Mouse (Mus musculus): ENCODE results near the gene Megf6.

Gene Megf6

DNA sequence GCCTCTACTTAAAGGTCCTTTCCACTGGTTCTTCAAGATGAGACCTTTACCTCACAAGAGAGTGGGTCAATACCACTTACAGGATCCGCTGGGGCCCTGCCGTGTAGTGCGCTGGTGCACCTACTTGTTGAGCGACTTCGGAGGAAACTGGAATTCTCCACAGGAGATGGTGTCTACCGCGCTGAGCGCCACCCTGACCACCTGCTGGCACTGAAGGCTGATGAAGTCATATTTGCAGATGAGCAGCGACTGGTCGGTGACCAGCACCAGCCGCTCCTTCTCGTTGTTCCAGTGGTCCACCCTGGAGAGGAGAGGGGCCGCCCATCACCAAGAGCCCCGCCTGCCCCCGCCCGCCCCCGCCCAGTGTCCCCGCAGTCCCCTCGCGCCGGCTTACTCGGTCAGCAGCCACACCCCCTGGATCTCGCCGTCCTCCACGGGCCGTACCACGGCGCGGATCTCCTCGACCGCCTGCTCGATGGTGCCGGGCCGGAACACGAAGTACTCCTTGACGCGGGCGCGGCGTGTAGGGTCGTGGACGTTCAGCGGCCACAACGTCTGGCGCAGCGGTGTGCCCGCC lies 10.5 kb upstream of the Megf6 start:
- DNase-seq (ENCODE audit: low spot score): no peak

DNA sequence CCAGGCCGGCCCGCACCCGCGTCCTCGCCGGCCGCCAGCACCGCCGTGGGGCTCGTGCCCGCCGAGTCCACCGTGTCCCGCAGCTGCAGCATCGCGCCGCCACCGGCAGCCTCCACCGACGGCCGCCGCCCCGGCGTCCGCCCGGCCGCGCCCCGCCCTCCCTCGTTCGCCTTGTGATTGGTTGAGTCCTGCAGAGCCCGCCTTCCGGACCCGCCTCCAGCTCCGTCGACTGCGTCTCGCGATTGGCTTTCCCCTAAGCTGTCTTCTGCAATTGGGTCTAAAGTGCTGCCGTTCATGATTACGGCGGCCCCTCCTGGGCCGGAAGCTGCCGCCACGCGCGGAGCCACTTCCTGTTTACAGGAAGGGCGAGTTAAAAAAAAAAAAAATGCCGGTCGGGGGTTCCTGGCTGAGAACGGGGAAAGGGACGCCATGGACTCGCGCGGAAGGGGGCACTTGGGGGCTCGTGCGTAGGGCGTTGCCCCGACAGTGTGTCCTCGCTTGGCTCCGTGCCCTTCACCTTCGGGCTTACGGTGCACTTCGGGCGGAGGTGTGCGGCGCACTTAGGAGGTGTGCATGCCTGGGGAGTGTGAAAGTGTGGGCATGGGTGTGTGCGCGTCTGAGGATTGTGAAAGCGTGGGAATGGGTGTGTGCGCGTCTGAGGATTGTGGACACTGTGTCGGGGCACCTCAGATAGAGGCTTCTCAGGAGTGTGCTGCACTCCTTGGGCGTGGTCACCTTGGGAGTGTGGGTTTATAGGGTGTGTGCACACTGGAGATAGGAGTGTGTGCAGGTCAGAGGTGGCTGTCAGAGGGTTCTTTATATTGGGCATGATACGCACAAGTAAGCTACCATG lies 9.8 kb upstream of the Megf6 start, which contains the start of gene Tprgl:
TSS of gene Tprgl (minus strand) at position 129 of the 853 bp plus-strand sequence.
- peak; percentile 97 for DNase-seq (ENCODE audit: low spot score)

DNA sequence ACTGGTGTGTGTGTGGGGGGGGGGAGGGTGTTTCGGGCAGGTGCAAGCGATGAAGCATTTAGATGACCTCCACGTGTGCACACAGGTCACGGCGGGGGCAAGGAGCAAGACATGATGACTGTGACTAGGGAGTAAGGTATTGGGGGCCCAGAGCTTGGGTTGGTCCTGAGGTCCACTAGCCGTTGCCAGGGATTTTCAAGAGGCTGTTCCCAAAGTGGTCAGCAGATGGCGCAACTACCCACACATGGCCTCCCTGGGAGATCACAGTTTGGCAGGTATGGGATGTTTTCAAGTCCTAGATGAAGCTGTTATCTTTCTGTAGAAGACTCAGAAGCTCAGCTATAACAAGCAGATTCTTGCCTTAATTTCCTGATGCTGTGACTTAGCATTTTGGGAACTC lies 7.2 kb upstream of the Megf6 start:
- DNase-seq (ENCODE audit: low spot score): peak; percentile 62

DNA sequence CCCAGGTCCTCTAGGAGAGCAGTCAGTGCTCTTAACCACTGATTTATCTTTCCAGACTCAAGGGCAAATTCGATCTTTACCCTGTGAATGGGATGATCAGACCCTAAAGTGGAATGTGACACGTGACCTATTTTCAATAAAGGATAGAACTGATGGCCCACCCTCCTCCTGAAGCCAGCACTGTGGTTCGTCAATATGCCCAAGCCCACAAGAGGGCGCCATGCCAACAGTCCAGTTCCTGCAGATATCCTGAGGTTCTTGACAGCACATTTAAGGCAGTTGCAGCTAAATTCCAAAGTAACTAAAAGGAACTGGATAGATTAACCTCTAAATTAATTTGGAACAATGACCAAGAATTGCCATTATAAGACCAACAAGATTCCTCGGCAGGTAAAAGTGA lies 3.5 kb upstream of the Megf6 start:
- peak; percentile 67 for DNase-seq (ENCODE audit: low spot score)

DNA sequence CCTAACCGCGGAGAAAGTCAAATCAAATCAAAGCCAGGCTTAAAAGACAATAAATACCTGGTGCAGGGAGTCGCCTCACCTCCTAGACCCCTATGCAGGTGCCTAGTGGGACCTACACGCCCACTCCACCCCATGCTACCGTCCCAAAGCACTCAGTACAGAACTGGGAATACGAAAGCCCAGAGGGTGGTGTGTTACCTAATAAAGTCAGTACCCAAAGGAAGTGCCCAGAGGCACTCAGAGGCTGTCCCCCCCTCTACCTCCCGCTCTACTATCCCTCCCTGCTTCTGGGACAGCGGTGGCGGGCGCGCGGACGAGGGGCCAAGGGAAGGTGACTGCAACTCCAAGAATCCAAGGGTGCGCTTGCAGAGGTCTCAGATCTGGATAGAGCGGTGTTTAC lies 509 bp upstream of the Megf6 start:
- DNase-seq (ENCODE audit: low spot score): no peak

DNA sequence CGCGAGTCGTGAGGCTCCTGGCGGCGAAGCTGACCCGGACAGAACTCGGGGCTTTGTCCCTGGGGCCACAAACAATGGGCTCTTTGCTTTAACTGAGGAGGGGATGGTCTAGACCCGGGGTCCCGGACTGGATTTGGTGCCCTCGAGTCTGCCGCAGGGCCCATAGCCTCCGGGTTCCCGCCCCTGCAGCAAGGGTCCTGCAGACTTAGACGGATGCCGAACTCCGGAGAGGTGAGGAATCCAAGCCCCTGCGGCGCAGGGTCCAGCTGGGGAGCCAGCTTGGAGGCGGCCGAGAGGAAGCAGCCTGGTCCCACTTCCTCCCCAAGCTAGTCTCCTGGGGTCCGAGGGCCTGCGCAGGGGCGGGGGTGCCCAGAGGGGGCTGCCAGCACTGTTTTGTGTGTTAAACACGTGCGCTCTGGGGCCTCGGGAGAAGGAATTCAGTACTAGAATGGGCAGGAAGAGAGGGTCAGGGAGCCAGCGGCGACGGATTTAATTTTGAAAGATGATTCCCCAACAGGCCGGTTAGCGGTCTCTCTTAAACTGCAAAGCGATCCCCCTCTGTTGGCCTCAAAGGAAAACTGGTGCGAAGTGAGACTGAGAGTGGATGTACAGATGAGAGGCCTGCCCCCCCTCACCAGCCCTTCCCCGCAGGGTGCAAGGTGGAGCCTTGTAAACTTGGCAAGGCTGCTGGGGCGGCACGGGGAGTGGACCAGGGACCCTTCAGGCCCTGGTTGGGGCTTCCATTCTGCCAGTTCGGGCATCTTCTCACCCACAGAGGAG lies 811 bp downstream of the Megf6 start:
- DNase-seq (ENCODE audit: low spot score): no peak

DNA sequence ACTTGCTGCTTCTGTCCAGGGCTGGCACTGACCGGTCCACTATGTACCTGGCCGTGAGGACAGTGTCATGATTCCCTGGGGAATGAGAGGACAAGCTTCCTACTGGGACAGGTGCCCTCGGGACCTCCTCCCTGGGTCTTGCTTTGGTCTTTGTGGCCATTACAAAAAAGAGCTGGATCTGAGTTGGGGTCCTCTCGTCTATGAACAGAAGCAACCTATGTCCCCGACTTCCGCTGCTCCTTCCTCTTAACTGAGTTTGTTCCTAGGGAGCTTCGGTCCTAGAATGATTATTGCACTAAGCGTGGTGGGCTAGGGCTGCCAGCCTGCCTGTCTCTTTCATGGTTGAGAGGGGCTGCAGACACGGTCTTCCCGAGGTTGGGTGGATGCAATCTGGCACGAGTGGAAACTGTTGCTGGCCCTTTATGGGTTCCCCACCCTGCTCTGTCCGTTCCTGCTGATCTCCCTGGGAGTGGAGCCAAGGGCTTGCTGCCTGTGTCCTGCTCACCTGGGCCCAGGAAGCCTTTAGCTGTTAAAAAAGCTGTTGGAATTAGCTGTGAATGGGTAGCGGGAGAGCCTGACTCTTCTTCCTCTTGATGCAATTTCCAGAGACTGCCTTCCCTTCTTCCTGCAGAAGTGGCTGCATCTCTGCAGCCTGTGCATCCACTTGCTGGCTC lies 1.5 kb downstream of the Megf6 start:
- no peak for DNase-seq (ENCODE audit: low spot score)

DNA sequence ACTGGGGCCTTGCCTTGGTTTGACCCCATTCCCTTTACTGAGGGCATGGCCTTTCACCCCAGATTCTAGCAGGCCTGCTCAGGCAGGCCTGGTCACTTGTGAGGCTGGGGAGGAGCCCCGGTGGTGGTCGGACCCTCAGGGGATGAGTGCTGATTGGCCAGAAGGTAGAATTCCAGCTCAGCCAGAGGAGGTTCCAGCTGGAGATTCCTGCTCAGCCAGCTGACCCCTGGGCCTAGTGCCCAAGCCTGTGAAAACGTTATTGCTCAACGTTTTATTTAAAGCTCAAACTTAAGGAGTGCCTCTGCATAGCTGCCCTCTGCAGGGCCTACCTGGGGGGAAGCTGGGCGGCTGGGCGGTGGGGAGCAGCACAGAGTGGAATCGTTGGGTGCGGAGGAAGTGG lies 6.7 kb downstream of the Megf6 start:
- peak; percentile 26 for DNase-seq (ENCODE audit: low spot score)

DNA sequence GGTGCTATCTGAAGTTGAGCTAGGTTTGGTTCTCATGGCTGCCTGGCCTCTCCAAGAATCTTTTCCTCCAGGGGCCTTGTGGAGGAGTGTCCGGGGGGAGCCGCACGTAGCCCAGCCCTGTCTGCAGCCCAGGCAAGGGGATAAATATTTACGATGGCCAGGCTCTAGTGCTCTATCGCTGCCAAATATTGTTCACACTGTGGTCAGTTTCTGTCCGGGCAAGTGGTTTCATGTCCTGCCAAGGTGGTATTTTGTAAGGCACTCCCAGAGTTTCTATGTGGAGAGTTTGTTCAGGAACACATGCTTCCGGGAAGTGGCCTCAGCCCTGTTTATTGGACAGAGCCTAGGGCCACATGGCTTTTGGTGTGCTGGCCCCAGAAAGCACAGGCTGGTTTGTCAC lies 10.5 kb downstream of the Megf6 start:
- peak; percentile 45 for DNase-seq (ENCODE audit: low spot score)

DNA sequence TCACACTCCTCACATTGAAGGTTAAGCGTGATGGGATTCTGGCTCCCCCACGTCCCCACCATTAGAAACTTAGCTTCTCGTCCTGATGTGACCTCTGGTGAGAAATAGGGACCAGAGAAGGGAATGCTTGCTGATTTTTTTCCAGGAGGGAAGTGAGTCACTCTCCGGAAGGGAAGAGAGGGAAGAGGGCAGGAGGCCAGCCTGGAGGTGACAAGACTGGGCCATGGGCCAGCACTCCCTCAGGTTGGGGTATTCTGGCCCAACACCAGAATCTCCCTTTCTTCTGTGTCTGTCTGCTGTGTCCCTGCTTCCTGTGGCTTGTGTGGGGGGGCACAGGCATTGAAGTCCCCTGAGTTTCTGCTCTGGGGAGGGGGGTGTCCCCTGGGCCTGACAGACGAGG lies 13.0 kb downstream of the Megf6 start:
- no peak for DNase-seq (ENCODE audit: low spot score)

DNA sequence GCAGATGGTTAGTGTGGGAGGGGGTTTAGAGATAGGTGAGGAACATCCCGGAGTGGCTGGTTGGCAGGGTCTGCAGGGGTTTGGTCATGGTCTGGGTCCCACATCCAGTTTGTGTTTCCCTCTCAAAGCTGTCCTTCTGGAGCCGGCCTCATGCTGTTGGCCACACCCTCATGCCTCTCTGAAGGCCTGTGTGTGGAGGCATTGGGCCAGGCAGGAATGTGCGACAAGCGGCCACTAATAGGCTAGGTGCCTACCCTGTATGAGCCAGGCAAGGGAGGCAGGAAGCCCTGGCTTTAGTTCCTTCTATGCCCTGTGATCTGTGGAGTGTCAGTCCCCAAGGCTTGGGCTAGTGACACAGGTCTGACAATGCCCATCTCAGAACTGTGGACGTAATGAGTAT lies 14.5 kb downstream of the Megf6 start:
- DNase-seq (ENCODE audit: low spot score): no peak

DNA sequence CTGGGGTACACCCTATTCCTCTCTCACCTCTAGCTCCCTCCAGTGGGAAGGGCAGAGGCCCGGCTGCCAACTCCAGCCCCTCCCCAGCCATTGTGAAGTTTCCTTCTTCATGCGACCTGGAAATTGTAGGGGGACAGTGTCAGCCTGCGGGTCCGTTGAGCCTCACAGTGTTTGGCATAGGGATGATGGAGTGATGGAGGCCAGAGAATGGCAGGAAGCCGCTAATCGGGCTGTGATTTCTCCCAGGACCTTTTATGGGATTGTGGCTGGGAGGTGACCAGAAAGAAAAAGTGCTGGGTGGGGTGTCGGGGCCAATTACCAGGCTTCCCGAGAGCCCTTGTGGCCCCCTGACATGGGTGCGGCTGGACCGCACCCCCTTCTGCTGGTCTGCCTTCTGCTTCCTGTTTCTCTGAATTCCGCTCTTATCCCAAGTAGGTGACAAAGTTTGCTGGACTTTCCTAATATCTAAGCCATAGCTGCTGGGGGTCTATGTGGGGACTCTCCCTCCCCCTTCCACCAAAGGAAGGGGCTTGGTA lies 15.5 kb downstream of the Megf6 start:
- no peak for DNase-seq (ENCODE audit: low spot score)

DNA sequence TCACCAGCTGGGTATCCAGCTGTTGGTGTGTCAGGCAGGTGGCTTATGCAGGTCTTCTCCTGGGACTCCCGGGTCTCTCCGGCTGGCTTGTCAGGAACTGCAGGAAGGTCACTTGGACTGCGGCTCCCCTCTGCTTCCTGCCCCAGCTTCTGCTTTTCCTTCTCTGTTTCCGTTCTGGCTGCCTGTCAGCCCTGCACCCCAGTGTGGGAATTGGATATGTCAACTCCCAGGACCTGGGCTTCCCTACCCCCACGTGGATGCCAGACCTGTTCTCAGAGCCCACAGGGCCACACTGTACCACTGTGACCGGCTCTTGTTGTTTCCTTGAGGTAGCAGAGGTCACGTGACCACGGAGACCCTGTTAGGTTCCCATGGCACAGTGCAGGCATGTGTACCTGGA lies 18.4 kb downstream of the Megf6 start:
- no peak for DNase-seq (ENCODE audit: low spot score)

DNA sequence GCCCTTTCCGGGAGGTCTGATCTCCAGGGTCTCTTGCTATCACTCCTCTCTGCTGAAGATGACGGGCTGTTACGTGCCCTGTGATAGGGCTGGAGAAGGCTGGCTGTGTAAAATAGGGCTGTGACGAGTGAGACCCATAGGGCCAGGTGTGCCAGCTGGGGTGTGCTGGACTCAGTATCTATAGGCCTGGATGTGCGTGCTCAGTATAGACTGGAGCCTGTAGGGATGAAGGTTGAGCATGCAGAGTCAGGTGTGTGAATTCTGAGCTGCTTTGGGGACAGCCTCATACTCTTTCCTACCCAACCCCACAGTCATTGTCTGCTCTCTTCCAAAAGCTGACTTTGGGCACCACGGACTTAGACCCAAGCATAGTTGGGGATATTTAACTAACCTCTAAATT lies 27.4 kb downstream of the Megf6 start:
- no peak for DNase-seq (ENCODE audit: low spot score)

DNA sequence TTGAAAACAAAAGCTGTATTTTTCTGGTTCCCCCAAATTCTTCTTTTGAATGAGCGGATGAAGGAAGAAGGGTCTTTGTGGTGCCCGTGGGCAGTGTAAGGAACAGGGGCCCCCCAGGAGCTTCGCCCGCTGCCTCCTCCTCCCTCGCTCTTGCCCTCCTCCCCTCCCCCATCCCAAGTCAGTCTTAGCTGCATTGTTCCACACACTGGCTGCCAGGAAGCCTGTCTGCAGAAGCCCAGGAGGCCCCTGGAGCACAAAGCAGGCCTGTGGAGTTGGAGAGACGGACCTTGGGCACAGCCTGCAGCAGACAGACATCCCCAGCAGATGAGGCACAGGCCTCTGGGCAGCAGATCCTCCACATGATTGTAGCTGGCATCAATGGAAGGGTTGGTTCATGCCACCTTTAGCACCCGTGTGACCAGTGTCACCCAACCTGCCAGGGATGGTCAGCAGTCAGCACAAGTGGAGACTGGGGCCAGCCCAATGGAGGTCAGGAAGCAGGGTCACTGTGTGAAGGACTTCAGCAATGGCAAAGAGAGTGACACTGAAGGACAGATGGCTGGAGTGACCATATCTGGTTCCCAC lies 27.9 kb downstream of the Megf6 start:
- DNase-seq (ENCODE audit: low spot score): no peak

DNA sequence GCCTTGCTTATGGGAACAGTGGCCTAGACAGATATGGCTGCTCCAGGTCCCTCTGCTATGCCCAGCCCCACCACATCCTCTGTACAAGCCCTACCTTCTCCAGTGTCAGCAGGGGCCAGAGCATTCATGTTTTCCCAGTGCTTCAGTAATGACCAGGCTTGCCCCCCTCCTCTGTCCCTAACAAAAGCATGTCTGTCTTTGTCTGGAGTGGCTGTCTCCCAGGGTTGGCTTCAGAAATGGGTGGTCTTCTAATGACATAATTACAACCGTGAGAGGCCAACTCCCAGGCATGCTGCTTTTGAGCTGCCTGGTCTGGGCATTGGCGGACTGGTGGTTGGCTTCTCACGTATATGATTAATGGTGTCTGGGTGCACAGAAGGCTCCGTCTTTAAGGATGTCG lies 31.0 kb downstream of the Megf6 start:
- no peak for DNase-seq (ENCODE audit: low spot score)

DNA sequence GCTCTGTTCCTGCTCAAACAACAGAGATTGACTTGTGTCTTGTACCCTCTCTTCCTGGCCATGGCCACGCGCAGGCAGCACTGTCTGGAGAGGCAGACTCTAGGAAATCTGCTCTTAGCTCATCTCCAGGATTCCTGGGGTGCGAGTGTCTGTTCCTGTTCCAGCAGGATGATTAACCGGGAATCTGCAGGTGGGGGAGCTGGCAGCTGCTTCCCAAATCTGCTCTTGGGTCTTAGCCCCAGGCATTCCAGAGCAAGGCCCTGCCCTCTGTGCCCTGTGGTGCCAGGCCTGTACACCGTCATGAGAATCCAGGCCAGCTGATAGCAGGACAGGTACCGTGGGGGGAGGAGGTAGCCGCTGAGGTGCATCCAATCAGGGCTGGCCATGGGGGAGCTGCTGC lies 34.0 kb downstream of the Megf6 start:
- DNase-seq (ENCODE audit: low spot score): no peak

DNA sequence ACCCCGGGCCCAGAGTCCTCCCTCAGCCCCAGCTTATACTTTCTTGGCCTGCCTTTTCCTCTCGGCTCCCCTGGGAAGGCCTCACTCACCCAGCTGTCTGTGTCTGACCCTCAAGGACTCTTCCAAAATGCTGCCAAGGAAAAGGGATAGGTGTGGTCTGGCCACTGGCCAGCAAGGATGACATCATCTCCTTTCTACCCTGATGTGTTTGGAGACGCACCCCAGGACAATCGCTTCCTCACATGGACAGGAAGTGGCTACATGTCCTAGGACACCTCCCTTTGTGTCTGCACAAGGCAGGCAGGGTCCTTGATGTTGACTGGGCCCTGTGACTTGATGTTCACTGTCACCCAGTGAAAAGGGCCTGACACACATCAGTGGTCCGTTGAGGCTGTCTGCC lies 34.9 kb downstream of the Megf6 start:
- no peak for DNase-seq (ENCODE audit: low spot score)

DNA sequence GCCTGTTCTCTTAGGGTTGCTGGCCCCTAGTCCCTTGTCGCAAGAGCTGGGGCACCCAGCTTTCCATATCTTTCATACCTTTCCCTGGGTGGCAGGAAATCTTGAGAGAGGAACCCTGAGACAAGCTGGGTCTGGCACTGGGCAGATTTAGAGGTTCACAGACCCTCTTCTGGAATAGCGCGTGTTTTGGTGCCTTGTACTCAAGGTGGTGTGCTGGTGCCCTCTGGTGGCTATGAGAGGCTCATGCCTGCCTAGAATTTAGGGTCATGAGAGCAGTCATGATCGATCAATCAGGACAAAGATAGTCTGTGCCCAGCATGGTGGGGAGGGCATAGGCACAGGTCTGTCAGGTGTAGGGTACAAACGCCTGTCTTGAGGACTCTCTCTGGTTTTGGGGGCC lies 36.7 kb downstream of the Megf6 start:
- DNase-seq (ENCODE audit: low spot score): peak; percentile 58

DNA sequence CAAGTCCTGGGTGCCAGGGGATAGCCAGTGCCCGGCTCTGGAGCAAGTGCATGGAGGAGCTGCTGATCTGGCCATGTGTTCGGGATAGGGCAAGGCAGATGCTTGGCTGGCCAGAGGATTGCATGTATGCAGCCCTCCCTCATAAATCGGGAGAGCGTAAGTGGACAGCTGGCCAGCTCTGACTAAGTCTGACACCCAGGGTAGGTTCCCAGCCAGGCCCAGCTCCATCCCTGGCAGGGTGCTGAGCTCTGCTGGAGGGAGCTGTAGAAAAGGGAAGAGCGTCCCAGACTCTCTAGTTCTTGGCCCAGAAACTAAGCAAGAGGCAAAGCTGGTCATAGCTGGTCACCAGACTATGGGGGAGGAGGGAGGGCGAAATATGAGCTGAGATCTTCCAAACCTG lies 38.5 kb downstream of the Megf6 start:
- DNase-seq (ENCODE audit: low spot score): peak; percentile 35

DNA sequence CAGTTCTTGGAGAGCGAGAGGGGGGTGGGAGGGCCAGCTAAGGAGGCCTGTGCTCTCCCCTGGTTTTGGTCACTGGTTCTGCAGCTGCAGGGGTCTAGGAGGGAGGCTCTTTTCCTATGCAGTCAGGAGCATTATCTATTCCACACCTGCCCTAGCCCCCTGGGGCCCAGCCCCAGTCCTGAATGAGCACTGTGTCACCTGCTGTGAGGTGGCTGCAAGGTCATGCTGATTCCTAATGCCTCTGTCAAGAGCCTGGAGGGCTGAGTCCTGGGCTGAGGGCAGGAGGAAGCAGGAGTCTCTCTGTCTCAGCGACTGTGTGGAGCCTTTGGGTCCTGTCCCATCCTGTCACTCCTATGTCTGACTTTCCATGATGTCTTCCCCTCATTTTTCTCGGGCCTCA lies 39.3 kb downstream of the Megf6 start:
- no peak for DNase-seq (ENCODE audit: low spot score)

DNA sequence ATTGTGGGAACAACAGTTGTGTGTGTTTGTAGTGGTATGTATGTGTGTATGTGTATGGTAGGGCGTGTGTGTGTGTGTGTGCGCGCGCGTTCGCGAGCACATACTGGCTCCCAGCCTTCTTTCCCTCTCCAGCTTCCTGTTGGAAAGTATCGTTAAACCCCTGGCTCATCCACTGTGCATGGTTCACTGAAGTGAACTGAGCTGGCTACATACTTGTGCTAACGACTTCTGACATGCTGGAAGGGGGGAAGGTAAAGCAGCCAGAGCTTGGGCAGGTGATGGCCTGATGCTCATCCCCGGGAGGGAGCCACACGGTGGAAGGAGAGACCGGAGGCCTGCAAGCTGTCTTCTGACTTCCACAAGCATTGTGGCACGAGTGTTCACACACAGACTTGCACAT lies 40.9 kb downstream of the Megf6 start:
- DNase-seq (ENCODE audit: low spot score): no peak

Measured in ovary, postnatal 36 days (tissue).